Mouse (Mus musculus): ENCODE results near the gene Stk17b. TPM values are rescaled to one million over a fixed set of nuclear protein-coding genes. Genes with fewer than 3 reads are reported as not detected.
"Not testable (repeated sequence)": the region's sequence is repeated elsewhere in the genome, so short reads cannot be mapped to it uniquely, and the experiment has no call there.

Stk17b gene
- polyA plus RNA-seq, 1 experiment = 33.1 TPM

GRCm38 (mm10) chr1:53736583-53736982, 48.4 kb downstream of the Stk17b start:
- Histone ChIP-seq H3K4me1 (ENCODE audit: control insufficient read depth, insufficient read depth, low read length) (no peaks in the 10 kb centered on the region), H3K27ac (ENCODE audit: control insufficient read depth, insufficient read depth, low read depth, low read length, poor library complexity) (no peak overlapping the region), H3K4me3 (replicated peaks; ENCODE audit: control insufficient read depth, low read depth, low read length) (no peak overlapping the region)
- TF ChIP-seq POLR2A (IDR thresholded peaks at IDR 0.05; ENCODE audit: borderline replicate concordance, control insufficient read depth, low read depth, low read length) (no peak), CTCF (IDR thresholded peaks at IDR 0.05; ENCODE audit: control insufficient read depth, insufficient read depth, low read length) (no peak)
- 82% methylated on average over 3 of the region's 3 CpGs for WGBS

GRCm38 (mm10) chr1:53728489-53729225, 56.4 kb downstream of the Stk17b start:
- 74% methylated on average over 5 of the region's 5 CpGs for WGBS
- Histone ChIP-seq H3K4me1 (ENCODE audit: control insufficient read depth, insufficient read depth, low read length) (no peaks in the 10 kb centered on the region), H3K27ac (ENCODE audit: control insufficient read depth, insufficient read depth, low read depth, low read length, poor library complexity) (no peak overlapping the region), H3K4me3 (replicated peaks; ENCODE audit: control insufficient read depth, low read depth, low read length) (no peak overlapping the region)
- TF ChIP-seq POLR2A (IDR thresholded peaks at IDR 0.05; ENCODE audit: borderline replicate concordance, control insufficient read depth, low read depth, low read length) (no peak), CTCF (IDR thresholded peaks at IDR 0.05; ENCODE audit: control insufficient read depth, insufficient read depth, low read length) (no peak)

GRCm38 (mm10) chr1:53726883-53727282, 58.1 kb downstream of the Stk17b start:
- no peak for TF ChIP-seq CTCF (IDR thresholded peaks at IDR 0.05; ENCODE audit: control insufficient read depth, insufficient read depth, low read length)
- TF ChIP-seq POLR2A (IDR thresholded peaks at IDR 0.05; ENCODE audit: borderline replicate concordance, control insufficient read depth, low read depth, low read length) = no peak
- 87% methylated on average over 2 of the region's 2 CpGs for WGBS
- Histone ChIP-seq H3K4me1 (ENCODE audit: control insufficient read depth, insufficient read depth, low read length) (no peaks in the 10 kb centered on the region), H3K27ac (ENCODE audit: control insufficient read depth, insufficient read depth, low read depth, low read length, poor library complexity) (no peak overlapping the region), H3K4me3 (replicated peaks; ENCODE audit: control insufficient read depth, low read depth, low read length) (no peak overlapping the region)

DNA sequence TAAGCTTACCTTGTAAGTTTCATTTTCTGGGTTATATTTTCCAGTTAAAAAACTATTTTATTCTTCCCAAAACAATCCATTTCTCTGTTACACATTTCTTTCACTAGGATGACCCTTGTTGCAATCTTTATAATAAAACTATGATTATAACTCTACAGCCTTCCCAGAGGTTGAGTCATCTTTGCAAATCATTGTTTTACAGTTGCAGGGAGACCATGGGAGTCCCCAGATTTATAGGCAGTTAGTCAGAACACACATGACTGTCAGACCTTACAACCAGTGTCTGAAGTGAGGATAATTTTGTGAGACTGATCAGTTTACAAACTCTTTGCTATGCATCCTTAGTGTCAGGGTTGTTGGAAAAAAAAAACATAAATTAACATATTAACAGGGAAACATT, 63.7 kb downstream of the Stk17b start:
- no peak overlapping the region for H3K4me3 ChIP-seq (replicated peaks; ENCODE audit: control insufficient read depth, low read depth, low read length)
- no peak for TF ChIP-seq CTCF (IDR thresholded peaks at IDR 0.05; ENCODE audit: control insufficient read depth, insufficient read depth, low read length)
- no peak for TF ChIP-seq POLR2A (IDR thresholded peaks at IDR 0.05; ENCODE audit: borderline replicate concordance, control insufficient read depth, low read depth, low read length)
- no peaks in the 10 kb centered on the region for H3K4me1 ChIP-seq (ENCODE audit: control insufficient read depth, insufficient read depth, low read length)
- H3K27ac ChIP-seq (ENCODE audit: control insufficient read depth, insufficient read depth, low read depth, low read length, poor library complexity) = no peak overlapping the region

- H3K4me3 ChIP-seq (replicated peaks; ENCODE audit: control insufficient read depth, low read depth, low read length) = no peak overlapping the region
- H3K27ac ChIP-seq (ENCODE audit: control insufficient read depth, insufficient read depth, low read depth, low read length, poor library complexity) = no peak overlapping the region
- no peaks in the 10 kb centered on the region for H3K4me1 ChIP-seq (ENCODE audit: control insufficient read depth, insufficient read depth, low read length)
- 75% methylated on average over 5 of the region's 5 CpGs for WGBS
- TF ChIP-seq POLR2A (IDR thresholded peaks at IDR 0.05; ENCODE audit: borderline replicate concordance, control insufficient read depth, low read depth, low read length) = no peak
- no peak for TF ChIP-seq CTCF (IDR thresholded peaks at IDR 0.05; ENCODE audit: control insufficient read depth, insufficient read depth, low read length)
Measured at GRCm38 (mm10) chr1:53720601-53721351, 64.2 kb downstream of the Stk17b start.

DNA sequence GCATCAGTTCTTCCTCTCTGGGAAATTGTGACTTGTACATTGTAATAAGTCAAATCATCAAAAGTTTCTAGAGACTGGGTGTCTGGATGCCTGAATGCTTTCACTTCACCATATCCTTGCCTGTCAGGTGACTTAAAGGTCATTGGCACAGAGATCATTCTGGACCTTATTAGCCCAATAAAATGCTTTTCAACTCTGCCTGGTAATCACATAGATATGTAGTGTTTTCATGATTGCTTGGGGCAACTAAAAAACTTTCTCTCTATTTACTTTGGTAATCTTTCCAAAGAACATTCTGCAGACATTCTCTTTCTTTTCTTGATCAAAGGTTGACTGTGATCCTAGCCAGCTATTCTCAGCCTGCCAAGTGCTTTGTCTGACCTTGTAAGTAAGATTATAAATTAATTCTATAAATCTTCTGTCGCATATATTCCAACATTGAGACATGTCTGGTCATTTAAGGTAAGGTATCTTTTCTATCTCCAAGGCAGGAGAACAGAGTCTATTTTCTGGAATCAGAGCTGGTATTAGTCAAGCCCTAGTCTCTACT, 69.0 kb downstream of the Stk17b start:
- WGBS = 78% methylated on average over 1 of the region's 1 CpGs
- no peak overlapping the region for H3K27ac ChIP-seq (ENCODE audit: control insufficient read depth, insufficient read depth, low read depth, low read length, poor library complexity)
- no peak overlapping the region for H3K4me3 ChIP-seq (replicated peaks; ENCODE audit: control insufficient read depth, low read depth, low read length)
- TF ChIP-seq POLR2A (IDR thresholded peaks at IDR 0.05; ENCODE audit: borderline replicate concordance, control insufficient read depth, low read depth, low read length) = no peak
- TF ChIP-seq CTCF (IDR thresholded peaks at IDR 0.05; ENCODE audit: control insufficient read depth, insufficient read depth, low read length) = no peak
- H3K4me1 ChIP-seq (ENCODE audit: control insufficient read depth, insufficient read depth, low read length) = no peaks in the 10 kb centered on the region

DNA sequence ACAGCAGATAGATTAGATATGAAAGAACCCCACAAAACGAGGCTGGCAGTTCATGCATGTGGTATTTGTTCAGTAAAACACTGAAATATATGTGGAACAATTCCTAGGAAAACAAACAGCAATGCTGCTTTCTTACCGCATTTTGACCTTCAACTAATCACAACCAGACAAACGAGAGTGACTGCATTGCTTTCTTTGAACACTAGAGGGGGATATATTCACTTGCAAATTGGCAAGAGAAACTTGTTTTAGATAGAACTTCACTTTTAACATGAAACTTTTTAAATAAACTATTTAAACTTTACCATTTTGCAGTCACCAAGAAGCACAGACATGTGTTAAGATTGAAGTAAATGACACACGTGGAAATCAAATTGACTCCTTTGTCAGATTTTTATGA, 69.6 kb downstream of the Stk17b start:
- no peaks in the 10 kb centered on the region for H3K4me1 ChIP-seq (ENCODE audit: control insufficient read depth, insufficient read depth, low read length)
- TF ChIP-seq POLR2A (IDR thresholded peaks at IDR 0.05; ENCODE audit: borderline replicate concordance, control insufficient read depth, low read depth, low read length) (no peak), CTCF (IDR thresholded peaks at IDR 0.05; ENCODE audit: control insufficient read depth, insufficient read depth, low read length) (no peak)
- H3K27ac ChIP-seq (ENCODE audit: control insufficient read depth, insufficient read depth, low read depth, low read length, poor library complexity) = no peak overlapping the region
- 6% methylated on average over 4 of the region's 4 CpGs for WGBS
- H3K4me3 ChIP-seq (replicated peaks; ENCODE audit: control insufficient read depth, low read depth, low read length) = no peak overlapping the region

- not testable (repeated sequence) for H3K4me3 ChIP-seq (replicated peaks; ENCODE audit: control insufficient read depth, low read depth, low read length); H3K4me1 ChIP-seq (ENCODE audit: control insufficient read depth, insufficient read depth, low read length); H3K27ac ChIP-seq (ENCODE audit: control insufficient read depth, insufficient read depth, low read depth, low read length, poor library complexity)
- 68% methylated on average over 3 of the region's 3 CpGs for WGBS
Measured at GRCm38 (mm10) chr1:53713383-53713782, 71.6 kb downstream of the Stk17b start.
